Mouse (Mus musculus) cortical plate, adult 2 months (tissue): Measurements from ENCODE around the gene Vmn2r96. TPM values are rescaled to one million over a fixed set of nuclear protein-coding genes. Genes with fewer than 3 reads are reported as not detected.
"Not testable (repeated sequence)": the region's sequence is repeated elsewhere in the genome, so short reads cannot be mapped to it uniquely, and the experiment has no call there.

Experiments used
- H3K27ac ChIP-seq: fragments of 200-500 bp; 2 replicates; pipeline ENCODE4 v1.5.1; 2012; ENCODE audit warnings: low read length, control low read depth, inconsistent platforms; ENCODE audit not compliant: insufficient read depth
- H3K4me1 ChIP-seq: fragments of 200-500 bp; 2 replicates; pipeline ENCODE4 v1.6.1; 2011; ENCODE audit warnings: low read length; ENCODE audit not compliant: control insufficient read depth, insufficient read depth
- H3K4me3 ChIP-seq: fragments of 200-500 bp; 2 replicates; pipeline ENCODE4 v1.5.1; 2011; ENCODE audit warnings: mild to moderate bottlenecking, low read length, control low read depth; ENCODE audit not compliant: insufficient read depth
- CTCF ChIP-seq: fragments of 200-500 bp; IDR thresholded peaks from 2 replicates; pipeline ENCODE4 v1.5.1; 2011; ENCODE audit warnings: mild to moderate bottlenecking, control low read depth, low read length; ENCODE audit not compliant: insufficient read depth; ENCODE audit errors: extremely low read depth
- POLR2A ChIP-seq: fragments of 200-500 bp; IDR thresholded peaks from 2 replicates; pipeline ENCODE4 v1.6.1; 2011; ENCODE audit warnings: mild to moderate bottlenecking, low read length, control low read depth; ENCODE audit not compliant: insufficient read depth; ENCODE audit errors: extremely low read depth
- polyA plus RNA-seq: library from polyadenylated mRNA; depleted of rRNA; stranded (reverse); fragments of >200 nt; gene quantifications from 2 replicates; pipeline ENCODE4 v1.2.3, GENCODE M21; 2012; rRNA removed

Vmn2r96 gene
- polyA plus RNA-seq: not detected in 2 replicates

DNA sequence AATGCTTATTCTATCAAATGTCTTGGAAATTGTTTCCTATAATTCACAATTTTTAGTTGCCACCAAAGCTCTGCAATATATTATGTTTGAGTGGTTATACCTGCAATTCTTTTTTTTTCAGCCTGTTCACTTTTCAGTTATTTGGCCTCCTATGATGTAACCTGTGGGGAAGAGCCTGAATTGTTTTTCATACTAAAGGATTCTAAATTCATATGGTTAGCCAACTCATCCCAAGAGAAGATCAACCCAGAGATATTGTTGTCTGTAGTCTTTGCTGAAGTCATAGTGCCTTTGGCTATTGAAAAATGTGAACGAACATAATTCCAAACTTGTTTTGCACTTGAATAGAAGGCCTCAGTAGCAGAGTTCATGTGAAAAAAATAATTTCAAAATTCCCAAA lies at the start of gene Vmn2r96:
TSS of gene Vmn2r96 (plus strand) at position 301 of the 400 bp plus-strand sequence.
- not testable (repeated sequence) for H3K4me3 ChIP-seq, H3K27ac ChIP-seq, H3K4me1 ChIP-seq

DNA sequence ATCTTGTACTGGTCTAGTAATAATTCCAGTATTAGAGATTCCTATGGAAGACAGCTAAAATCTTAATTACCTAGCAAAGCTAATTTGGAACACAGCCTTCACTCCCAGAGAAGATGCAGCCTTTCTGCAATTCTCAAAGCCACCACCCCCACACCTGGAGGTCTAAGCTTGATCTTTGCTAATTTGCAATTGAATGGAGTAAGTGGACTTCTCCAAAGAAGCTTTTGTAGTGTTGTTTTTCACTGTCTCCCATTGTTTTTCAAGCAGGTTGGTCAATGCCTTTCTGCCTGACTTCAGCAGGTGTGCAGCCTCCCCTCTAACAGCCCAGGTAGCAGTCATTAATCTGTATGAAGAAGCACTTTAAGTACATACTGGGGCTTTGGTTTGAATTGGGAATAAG lies 49.6 kb upstream of the Vmn2r96 start:
- Histone ChIP-seq H3K27ac (no peak overlapping the region), H3K4me3 (no peak overlapping the region), H3K4me1 (no peaks in the 10 kb centered on the region)
- TF ChIP-seq CTCF (no peak), POLR2A (no peak)

DNA sequence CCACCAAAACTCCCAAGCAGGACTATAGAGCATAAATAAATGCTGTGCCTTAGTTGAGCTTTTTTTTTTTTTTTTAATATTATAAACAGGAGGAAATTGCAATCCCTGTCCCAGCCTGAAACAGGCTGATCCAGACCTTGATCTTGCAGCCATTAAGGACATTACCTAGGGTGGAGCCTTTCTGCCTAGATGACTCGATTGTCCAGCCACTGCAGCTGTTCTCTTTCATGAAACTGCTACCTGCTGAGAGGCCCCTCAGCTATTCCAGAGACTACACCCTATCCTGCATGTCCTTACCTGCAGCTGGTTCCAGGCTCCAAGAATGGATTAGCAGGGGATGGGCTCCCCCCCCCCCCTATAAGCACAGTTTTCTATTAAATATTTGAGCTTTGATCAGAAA lies 49.0 kb upstream of the Vmn2r96 start:
- Histone ChIP-seq H3K4me3 (no peak overlapping the region), H3K27ac (no peak overlapping the region), H3K4me1 (no peaks in the 10 kb centered on the region)
- TF ChIP-seq CTCF: no peak
- no peak for TF ChIP-seq POLR2A

DNA sequence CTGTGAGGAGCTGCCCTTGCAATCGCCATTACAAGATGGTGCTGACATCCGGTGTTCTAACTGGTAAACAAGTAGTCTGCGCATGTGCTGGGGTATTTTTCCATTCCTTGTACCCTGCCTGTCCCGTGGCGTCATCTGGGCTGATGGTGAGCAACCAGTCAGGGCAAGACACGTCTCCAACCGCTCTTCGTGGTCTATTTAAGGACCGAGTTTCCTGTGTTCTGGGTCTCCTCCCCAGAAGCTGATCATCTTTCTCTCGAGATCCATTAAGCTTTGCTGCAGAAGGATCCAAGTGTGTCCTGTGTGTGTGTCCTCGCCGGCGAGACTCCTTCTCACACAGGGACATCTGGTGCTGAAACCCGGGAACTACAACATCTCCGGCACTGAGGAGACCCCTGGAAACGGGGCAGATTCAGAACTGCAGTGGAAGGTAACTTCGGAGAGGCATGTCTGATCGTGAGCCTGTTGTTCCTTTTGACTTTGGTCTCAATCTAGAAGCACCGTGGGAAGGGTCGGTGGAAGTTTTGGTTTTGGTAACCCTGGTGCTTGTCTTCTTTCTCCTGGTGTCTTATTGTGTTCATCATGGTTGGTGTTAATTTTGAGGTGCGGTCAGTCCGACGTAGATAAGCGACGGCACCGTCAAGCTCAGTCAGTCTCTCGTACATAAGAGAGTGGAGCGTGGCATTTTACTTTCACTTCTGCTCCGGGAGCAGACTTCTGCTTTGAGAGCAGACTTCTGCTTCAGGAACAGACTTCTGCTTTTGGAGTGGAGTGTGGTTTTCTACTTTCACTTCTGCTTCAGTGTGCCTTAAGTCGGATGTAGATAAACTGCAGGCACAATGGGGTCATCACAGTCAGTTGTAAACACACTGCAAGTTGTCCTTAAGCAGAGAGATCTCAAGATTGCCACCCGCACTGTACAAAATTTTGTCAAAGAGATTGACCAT lies 14.5 kb upstream of the Vmn2r96 start:
- H3K4me1 ChIP-seq, H3K27ac ChIP-seq, H3K4me3 ChIP-seq: not testable (repeated sequence)

GRCm38 (mm10) chr17:18566186-18566585 lies 6.8 kb upstream of the Vmn2r96 start:
- not testable (repeated sequence) for H3K4me3 ChIP-seq, H3K4me1 ChIP-seq, H3K27ac ChIP-seq

GRCm38 (mm10) chr17:18615151-18615550 lies 42.2 kb downstream of the Vmn2r96 start:
- not testable (repeated sequence) for H3K4me1 ChIP-seq, H3K4me3 ChIP-seq, H3K27ac ChIP-seq

DNA sequence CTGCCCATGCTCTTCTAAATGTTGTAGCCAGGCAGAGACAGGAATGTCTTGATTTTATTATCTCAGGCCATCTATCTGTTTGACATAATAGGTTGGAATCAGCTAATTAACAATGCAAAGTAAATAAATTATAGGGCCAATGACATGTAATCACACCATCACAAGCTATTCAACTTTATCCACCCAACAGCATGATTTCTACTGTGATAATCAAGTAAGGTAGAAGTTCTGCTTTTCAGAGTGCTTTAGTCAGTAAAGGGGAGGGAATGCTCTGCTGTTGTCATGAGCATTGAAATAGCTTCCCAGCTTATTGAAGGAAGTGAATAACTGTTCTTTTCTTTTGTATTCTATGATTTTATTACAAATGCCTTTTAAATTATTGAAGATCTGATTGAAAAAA lies 53.6 kb downstream of the Vmn2r96 start:
- Histone ChIP-seq H3K4me1 (no peaks in the 10 kb centered on the region), H3K4me3 (no peak overlapping the region), H3K27ac (no peak overlapping the region)
- no peak for TF ChIP-seq CTCF
- no peak for TF ChIP-seq POLR2A

Other genes starting within 250 kb of the Vmn2r96 start
- gene Vmn2r95, start 149.1 kb upstream of the Vmn2r96 start, polyA plus RNA-seq: not detected in 2 replicates